Mouse (Mus musculus) heart, embryonic 14.5 days (tissue): ENCODE measurements around the gene Lbh. TPM values are rescaled to one million over a fixed set of nuclear protein-coding genes. Genes with fewer than 3 reads are reported as not detected.

Experiments used
- ATAC-seq: fragments of 200-750 bp; cut with Nextera tagmentation; 2 replicates; pipeline ENCODE4 v1.8.0; 2017; ENCODE audit warnings: low read depth, moderate TSS enrichment; ENCODE audit not compliant: insufficient number of reproducible peaks, insufficient read depth, low FRiP score
- H3K27ac ChIP-seq, 2 experiments: fragments of 200-500 bp in 1 of 2; fragments of 300-500 bp in 1 of 2; sonication (generic) in 1 of 2; replicated peaks in 1 of 2; 2 replicates each; pipeline ENCODE4 v1.5.1; 2012 to 2014; ENCODE audit warnings: low read depth in 2 of 2, low read length in 2 of 2, control low read depth in 1 of 2, mild to moderate bottlenecking in 1 of 2, mixed read lengths in 1 of 2; ENCODE audit not compliant: control insufficient read depth in 1 of 2, insufficient read depth in 1 of 2
- H3K27me3 ChIP-seq: fragments of 300-500 bp; sonication (generic); 2 replicates; pipeline ENCODE4 v1.6.1; 2014; ENCODE audit warnings: mild to moderate bottlenecking, low read length, control low read depth; ENCODE audit not compliant: control insufficient read depth, insufficient read depth
- H3K36me3 ChIP-seq: fragments of 300-500 bp; sonication (generic); 2 replicates; pipeline ENCODE4 v1.6.1; 2014; ENCODE audit warnings: mild to moderate bottlenecking, control low read depth, low read length, mixed read lengths; ENCODE audit not compliant: control insufficient read depth, insufficient read depth
- H3K4me1 ChIP-seq, 2 experiments: fragments of 200-500 bp in 1 of 2; fragments of 300-500 bp in 1 of 2; sonication (generic) in 1 of 2; 2 replicates each; pipeline ENCODE4 v1.6.1; 2012 to 2014; ENCODE audit warnings: low read length in 2 of 2, control low read depth in 1 of 2, mixed read lengths in 1 of 2; ENCODE audit not compliant: control insufficient read depth in 2 of 2, insufficient read depth in 2 of 2
- H3K4me2 ChIP-seq: fragments of 300-500 bp; sonication (generic); 2 replicates; pipeline ENCODE4 v1.6.1; 2014; ENCODE audit warnings: mild to moderate bottlenecking, low read length
- H3K4me3 ChIP-seq, 2 experiments: fragments of 200-500 bp in 1 of 2; fragments of 300-500 bp in 1 of 2; sonication (generic) in 1 of 2; 2 replicates each; pipeline ENCODE4 v1.5.1; 2012 to 2014; ENCODE audit warnings: low read length in 2 of 2, mild to moderate bottlenecking in 2 of 2, control low read depth in 1 of 2, low read depth in 1 of 2, moderate library complexity in 1 of 2; ENCODE audit not compliant: control insufficient read depth in 1 of 2, insufficient read depth in 1 of 2
- H3K9ac ChIP-seq: fragments of 300-500 bp; sonication (generic); 2 replicates; pipeline ENCODE4 v1.6.1; 2014; ENCODE audit warnings: mild to moderate bottlenecking, low read length
- H3K9me3 ChIP-seq: fragments of 300-500 bp; sonication (generic); 2 replicates; pipeline ENCODE4 v1.6.1; 2016; ENCODE audit warnings: low read length, control low read depth; ENCODE audit not compliant: control insufficient read depth
- WGBS: fragments of 180-500 bp; shearing (Covaris S2); extraction: QIAGEN DNeasy Blood & Tissue Kit; methylation state at CpG from one replicate; pipeline ENCODE4 v1.1.7; 2014; 5-methylcytosine and 5-hydroxymethylcytosine counted together
- polyA plus RNA-seq: library from polyadenylated mRNA; unstranded; fragments of >200 nt; fragmentation: Nextera tagmentation; extraction: Ambion mirVana; gene quantifications from 2 replicates; pipeline ENCODE4 v1.2.1, GENCODE M21; 2014

Gene Lbh
- polyA plus RNA-seq, 1 experiment from 2014 or later: 36.2 TPM

DNA sequence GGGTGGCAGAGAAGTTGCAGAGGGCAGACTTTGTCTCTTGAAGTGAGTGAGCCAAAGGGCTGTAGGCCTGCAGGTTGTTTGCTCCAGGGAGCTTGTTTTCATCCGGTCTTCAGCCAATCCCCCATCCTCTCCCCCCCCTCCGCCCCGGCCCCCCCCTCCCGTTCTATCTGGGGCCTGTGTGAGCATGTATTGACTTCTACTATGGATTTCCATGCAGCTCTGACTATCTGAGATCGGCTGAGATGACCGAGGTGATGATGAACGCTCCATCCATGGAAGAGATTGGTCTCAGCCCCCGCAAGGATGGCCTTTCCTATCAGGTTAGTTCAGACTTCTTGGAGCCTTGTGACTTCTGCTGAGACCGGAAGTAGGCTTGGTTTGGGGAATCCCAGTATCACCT, 2.9 kb downstream of the Lbh start:
- H3K4me3 ChIP-seq: peak overlapping the region; percentile 41 to 96
- peaks cover 55% of the 10 kb centered on the region for H3K36me3 ChIP-seq
- peak overlapping the region; percentile 94 for H3K4me2 ChIP-seq
- 26% methylated on average over 9 of the region's 9 CpGs for WGBS
- H3K4me1 ChIP-seq: peaks cover 19 to 47% of the 10 kb centered on the region in 2 experiments
- peak overlapping the region; percentile 88 to 97 for H3K27ac ChIP-seq
- ATAC-seq: no peak
- H3K27me3 ChIP-seq: no peaks in the 10 kb centered on the region
- no peaks in the 10 kb centered on the region for H3K9me3 ChIP-seq
- H3K9ac ChIP-seq: peak overlapping the region; percentile 100

DNA sequence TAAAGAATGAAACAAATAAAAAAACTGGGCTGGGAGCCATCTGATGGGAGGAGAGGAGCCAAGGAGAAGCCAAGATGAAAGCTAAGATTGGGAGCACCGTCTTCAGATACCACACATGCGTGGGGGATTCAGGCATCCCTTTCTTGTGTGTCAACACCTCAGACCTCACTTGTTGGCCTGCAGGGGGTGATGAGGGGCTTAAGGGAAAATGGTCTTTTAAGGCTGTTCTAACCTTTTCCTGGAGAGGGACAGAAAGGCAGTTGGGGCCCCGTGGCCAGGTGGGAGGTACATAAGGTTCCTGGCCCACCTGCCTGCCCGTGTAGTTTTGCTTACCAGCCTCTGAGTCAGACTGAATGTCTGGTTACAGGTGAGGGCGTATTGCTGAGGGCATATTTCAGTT, 4.1 kb downstream of the Lbh start:
- Histone ChIP-seq H3K27me3 (no peaks in the 10 kb centered on the region), H3K4me3 (peak overlapping the region; percentile 41 to 96), H3K27ac (peak overlapping the region; percentile 79 to 97), H3K9ac (peak overlapping the region; percentile 100), H3K36me3 (peaks cover 68% of the 10 kb centered on the region), H3K4me1 (peaks cover 26 to 53% of the 10 kb centered on the region in 2 experiments), H3K4me2 (peak overlapping the region; percentile 94), H3K9me3 (no peaks in the 10 kb centered on the region)
- WGBS: 24% methylated on average over 5 of the region's 5 CpGs
- no peak for ATAC-seq

DNA sequence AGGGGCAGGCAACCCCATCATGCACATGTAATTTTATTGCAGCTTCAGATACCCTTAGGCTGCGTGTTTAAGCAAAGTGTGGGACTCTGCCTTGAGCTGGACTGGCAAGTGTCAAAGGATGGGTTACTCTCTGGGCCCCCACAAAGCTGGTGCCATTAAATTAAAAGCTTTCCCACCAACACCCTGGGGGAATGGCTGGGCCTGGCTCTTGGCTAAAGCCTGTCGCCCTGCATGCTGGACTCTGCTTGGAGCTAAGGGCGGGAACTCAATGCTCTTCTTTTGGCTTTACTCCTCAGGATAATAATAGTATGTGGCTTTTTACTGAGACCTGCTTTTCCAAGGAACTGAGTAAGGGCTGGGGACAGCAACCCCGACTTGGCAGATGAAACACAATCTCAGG, 5.2 kb downstream of the Lbh start:
- Histone ChIP-seq H3K4me1 (peaks cover 26 to 58% of the 10 kb centered on the region in 2 experiments), H3K36me3 (peaks cover 75% of the 10 kb centered on the region), H3K27ac (peak overlapping the region; percentile 79 to 97), H3K9me3 (no peaks in the 10 kb centered on the region), H3K4me3 (peak overlapping the region; percentile 41 to 96), H3K4me2 (peak overlapping the region; percentile 94), H3K9ac (peak overlapping the region; percentile 100), H3K27me3 (no peaks in the 10 kb centered on the region)
- WGBS: 42% methylated on average over 4 of the region's 4 CpGs
- ATAC-seq: no peak

DNA sequence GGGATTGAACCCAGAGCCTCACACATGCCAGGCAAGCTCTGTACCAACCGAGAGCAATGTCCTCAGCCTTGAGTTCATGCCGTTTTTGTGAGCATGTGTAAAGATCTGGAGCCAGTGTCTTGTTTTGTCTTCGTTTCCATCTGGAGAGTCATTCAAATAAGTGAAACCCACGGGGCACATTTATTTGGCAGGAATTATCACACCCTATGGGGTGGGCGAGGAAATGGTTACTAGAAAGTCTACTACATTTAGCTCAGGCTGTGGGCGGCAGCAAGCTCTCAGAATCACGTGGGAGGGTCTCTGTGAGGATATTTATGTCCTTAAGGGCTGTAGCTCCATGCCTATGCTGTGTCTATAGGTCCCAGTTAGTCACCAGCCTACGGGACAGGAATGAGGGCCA, 6.2 kb downstream of the Lbh start:
- H3K27me3 ChIP-seq: no peaks in the 10 kb centered on the region
- peaks cover 86% of the 10 kb centered on the region for H3K36me3 ChIP-seq
- peak overlapping the region; percentile 26 to 97 for H3K27ac ChIP-seq
- H3K4me2 ChIP-seq: peak overlapping the region; percentile 94
- H3K4me1 ChIP-seq: peaks cover 30 to 67% of the 10 kb centered on the region in 2 experiments
- peak overlapping the region; percentile 9 to 96; a peak in 3 of 4 replicates for H3K4me3 ChIP-seq
- 0 out of 2 replicates have a peak, but pooled peaks have one; percentile 28 for ATAC-seq
- WGBS: 34% methylated on average over 8 of the region's 8 CpGs
- no peaks in the 10 kb centered on the region for H3K9me3 ChIP-seq
- peak overlapping the region; percentile 100 for H3K9ac ChIP-seq

DNA sequence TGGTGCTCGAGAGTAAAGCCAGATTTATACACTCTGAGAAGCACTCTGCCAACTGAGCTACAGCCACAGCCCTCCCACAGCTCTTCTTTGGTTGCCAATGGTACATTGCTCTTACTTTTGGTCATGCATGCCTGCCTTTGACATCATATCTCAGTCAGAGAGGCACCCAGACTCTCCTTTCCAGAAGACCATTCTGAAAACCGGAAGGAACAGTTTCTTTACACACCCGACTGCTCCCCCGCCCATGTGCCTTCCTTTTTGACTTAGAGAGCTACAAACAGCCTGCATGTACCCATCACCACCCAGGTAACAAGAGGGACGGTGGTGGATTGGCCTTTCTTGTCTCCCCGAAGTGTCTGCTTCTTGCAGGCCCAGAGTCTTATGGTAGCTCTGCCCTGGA, 7.0 kb downstream of the Lbh start:
- Histone ChIP-seq H3K9ac (peak overlapping the region; percentile 100), H3K4me1 (peaks cover 30 to 70% of the 10 kb centered on the region in 2 experiments), H3K9me3 (no peaks in the 10 kb centered on the region), H3K4me3 (peak overlapping the region in 1 of 2 experiments; percentile 96; a peak in 2 of 4 replicates), H3K27ac (peak overlapping the region; percentile 63 to 97), H3K36me3 (peaks cover 94% of the 10 kb centered on the region), H3K27me3 (no peaks in the 10 kb centered on the region), H3K4me2 (peak overlapping the region; percentile 94)
- ATAC-seq: no peak
- WGBS: 57% methylated on average over 6 of the region's 6 CpGs

DNA sequence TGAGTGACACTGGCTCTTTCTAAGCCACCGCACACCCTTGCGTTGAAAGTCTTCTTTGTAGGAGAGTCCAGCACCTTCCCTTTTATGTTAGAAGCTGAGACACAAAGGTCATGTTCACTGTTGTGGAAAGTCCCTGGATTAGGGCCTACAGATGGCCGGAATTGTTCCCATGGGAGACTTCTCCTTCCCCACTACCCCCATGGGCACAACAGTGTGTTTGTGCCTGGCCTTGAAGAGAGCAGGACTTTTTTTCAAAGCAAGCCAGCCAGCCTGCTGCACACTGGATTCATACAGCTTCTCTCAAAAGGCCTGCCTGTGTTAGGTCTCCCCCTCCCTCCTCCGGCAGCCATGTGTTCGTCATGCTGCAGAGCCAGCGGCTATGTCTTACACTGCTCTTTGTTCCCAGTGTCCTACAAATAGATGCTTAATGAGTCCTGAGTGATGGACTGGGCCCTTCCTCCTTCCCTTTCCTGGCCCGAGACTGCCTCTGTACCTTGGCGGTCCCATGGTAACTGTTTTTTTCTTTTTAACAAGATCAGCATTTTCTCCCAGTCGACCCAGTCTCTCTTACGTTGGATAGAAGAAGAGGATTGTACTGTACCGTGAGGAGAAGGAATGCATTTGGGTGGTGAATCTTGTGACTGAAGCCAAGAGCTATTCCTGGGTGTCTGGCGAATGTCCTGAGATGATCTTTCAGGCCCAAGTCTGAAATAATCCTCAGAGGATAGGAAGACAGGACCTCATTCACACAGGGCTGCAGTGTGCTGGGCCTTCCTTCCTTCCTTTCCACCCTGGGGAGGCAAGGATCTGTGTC, 7.9 kb downstream of the Lbh start:
- Histone ChIP-seq H3K27ac (peak overlapping the region; percentile 63 to 97), H3K9me3 (no peaks in the 10 kb centered on the region), H3K27me3 (no peaks in the 10 kb centered on the region), H3K4me3 (peak overlapping the region; percentile 4 to 96; a peak in 2 of 4 replicates), H3K4me2 (peak overlapping the region; percentile 94), H3K36me3 (peaks cover 96% of the 10 kb centered on the region), H3K4me1 (peaks cover 33 to 72% of the 10 kb centered on the region in 2 experiments), H3K9ac (peak overlapping the region; percentile 100)
- ATAC-seq: peak; percentile 41; the same call in 1 of the 2 replicates
- 38% methylated on average over 12 of the region's 12 CpGs for WGBS

DNA sequence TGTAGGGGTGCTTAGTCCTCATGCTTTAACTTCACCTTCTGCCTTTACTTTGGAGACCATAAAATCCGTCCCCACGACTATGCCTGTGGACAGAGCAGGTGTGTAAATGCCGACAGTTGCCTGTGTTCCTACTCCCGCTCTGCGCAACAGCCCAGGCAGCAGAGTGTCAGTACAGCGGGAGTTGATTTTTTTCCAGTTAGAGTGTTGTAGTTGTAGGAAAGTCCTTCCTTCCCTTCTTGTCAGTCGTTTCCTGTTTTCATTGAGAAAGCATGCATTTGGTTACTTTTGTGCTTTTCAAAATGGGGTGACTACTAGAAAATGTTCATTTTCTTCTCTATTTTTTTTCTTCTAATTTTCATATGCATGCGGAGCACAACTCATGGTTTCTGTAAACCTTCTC, 8.9 kb downstream of the Lbh start:
- Histone ChIP-seq H3K36me3 (peaks cover 93% of the 10 kb centered on the region), H3K4me3 (peak overlapping the region in 1 of 2 experiments; percentile 5; a peak in 2 of 4 replicates), H3K9ac (peak overlapping the region; percentile 100), H3K9me3 (peaks cover under 1% of the 10 kb centered on the region; the same call in 1 of the 2 replicates), H3K27ac (peak overlapping the region; percentile 76 to 97), H3K27me3 (no peaks in the 10 kb centered on the region), H3K4me1 (peaks cover 33 to 68% of the 10 kb centered on the region in 2 experiments), H3K4me2 (peak overlapping the region; percentile 94)
- WGBS: 65% methylated on average over 8 of the region's 8 CpGs
- ATAC-seq: no peak
